Mouse (Mus musculus): ENCODE data around the gene H2-Ob. TPM values are rescaled to one million over a fixed set of nuclear protein-coding genes. Genes with fewer than 3 reads are reported as not detected.

The H2-Ob gene
- polyA plus RNA-seq, 1 experiment from 2014 or later, result not detected

GRCm38 (mm10) chr17:34301670-34302190, 63.0 kb downstream of the H2-Ob start:
- ATAC-seq (ENCODE audit: insufficient number of reproducible peaks, insufficient read depth, low FRiP score, low TSS enrichment, low read depth), result no peak
- H3K27me3 ChIP-seq, result no peaks in the 10 kb centered on the region
- 90% methylated on average over 4 of the region's 4 CpGs for WGBS

GRCm38 (mm10) chr17:34303789-34304188, 65.1 kb downstream of the H2-Ob start:
- Histone ChIP-seq H3K36me3 (no peaks in the 10 kb centered on the region), H3K9me3 (no peaks in the 10 kb centered on the region), H3K4me2 (no peak overlapping the region), H3K27ac (no peak overlapping the region), H3K4me3 (no peak overlapping the region), H3K4me1 (no peaks in the 10 kb centered on the region), H3K27me3 (peaks cover 6% of the 10 kb centered on the region; the same call in 1 of the 2 replicates), H3K9ac (no peak overlapping the region)
- ATAC-seq (ENCODE audit: insufficient number of reproducible peaks, insufficient read depth, low FRiP score, low TSS enrichment, low read depth), result no peak
- WGBS, result 76% methylated on average over 2 of the region's 2 CpGs

More at GRCm38 (mm10) chr17:34301670-34302190, 63.0 kb downstream of the H2-Ob start:
- no peaks in the 10 kb centered on the region for H3K9me3 ChIP-seq
- no peak overlapping the region for H3K9ac ChIP-seq
- no peak overlapping the region for H3K4me2 ChIP-seq
- no peak overlapping the region for H3K4me3 ChIP-seq
- no peak overlapping the region for H3K27ac ChIP-seq
- no peaks in the 10 kb centered on the region for H3K4me1 ChIP-seq
- H3K36me3 ChIP-seq, result no peaks in the 10 kb centered on the region

Other genes with a start within 250 kb of the H2-Ob start
- 8.5 and 14.6 TPM in 2 replicates for gene H2-K1, start 238.6 kb upstream of the H2-Ob start, polyA plus RNA-seq (2015; fragmentation: Nextera tagmentation; extraction: Ambion mirVana)
- 17.1 and 22.3 TPM in 2 replicates for gene Ring1, start 214.2 kb upstream of the H2-Ob start, polyA plus RNA-seq (2015; fragmentation: Nextera tagmentation; extraction: Ambion mirVana)
- gene H2-Ke6, start 210.8 kb upstream of the H2-Ob start, polyA plus RNA-seq (2015; fragmentation: Nextera tagmentation; extraction: Ambion mirVana), result 57.4 and 58.8 TPM in 2 replicates
- 201 and 212 TPM in 2 replicates for gene Slc39a7, start 207.2 kb upstream of the H2-Ob start, polyA plus RNA-seq (2015; fragmentation: Nextera tagmentation; extraction: Ambion mirVana)
- gene Rxrb, start 207.1 kb upstream of the H2-Ob start, polyA plus RNA-seq (2015; fragmentation: Nextera tagmentation; extraction: Ambion mirVana), result 53.4 and 56.4 TPM in 2 replicates
- gene Col11a2, start 199.5 kb upstream of the H2-Ob start, polyA plus RNA-seq (2015; fragmentation: Nextera tagmentation; extraction: Ambion mirVana), result 23.7 and 26.5 TPM in 2 replicates
- 0.48 and 0.65 TPM in 2 replicates for gene H2-Oa, start 146.6 kb upstream of the H2-Ob start, polyA plus RNA-seq (2015; fragmentation: Nextera tagmentation; extraction: Ambion mirVana)
- gene H2-DMa, start 119.4 kb upstream of the H2-Ob start, polyA plus RNA-seq (2015; fragmentation: Nextera tagmentation; extraction: Ambion mirVana), result 17.2 and 17.6 TPM in 2 replicates
- 122 and 142 TPM in 2 replicates for gene Brd2, start 116.3 kb upstream of the H2-Ob start, polyA plus RNA-seq (2015; fragmentation: Nextera tagmentation; extraction: Ambion mirVana)
- 0.67 and 1.1 TPM in 2 replicates for gene H2-DMb2, start 95.6 kb upstream of the H2-Ob start, polyA plus RNA-seq (2015; fragmentation: Nextera tagmentation; extraction: Ambion mirVana)
- gene H2-DMb1, start 85.8 kb upstream of the H2-Ob start, polyA plus RNA-seq (2015; fragmentation: Nextera tagmentation; extraction: Ambion mirVana), result 2.0 and 2.6 TPM in 2 replicates
- gene Tap1, start 51.4 kb upstream of the H2-Ob start, polyA plus RNA-seq (2015; fragmentation: Nextera tagmentation; extraction: Ambion mirVana), result 8.4 and 9.5 TPM in 2 replicates
- gene Psmb9, start 51.1 kb upstream of the H2-Ob start, polyA plus RNA-seq (2015; fragmentation: Nextera tagmentation; extraction: Ambion mirVana), result 2.3 and 3.8 TPM in 2 replicates
- 4.3 and 5.7 TPM in 2 replicates for gene Psmb8, start 41.2 kb upstream of the H2-Ob start, polyA plus RNA-seq (2015; fragmentation: Nextera tagmentation; extraction: Ambion mirVana)
- gene Tap2, start 35.4 kb upstream of the H2-Ob start, polyA plus RNA-seq (2015; fragmentation: Nextera tagmentation; extraction: Ambion mirVana), result 3.5 and 3.7 TPM in 2 replicates
- gene H2-Ab1, start 18.8 kb downstream of the H2-Ob start, polyA plus RNA-seq (2015; fragmentation: Nextera tagmentation; extraction: Ambion mirVana), result 5.3 and 5.6 TPM in 2 replicates
- gene H2-Aa, start 48.9 kb downstream of the H2-Ob start, polyA plus RNA-seq (2015; fragmentation: Nextera tagmentation; extraction: Ambion mirVana), result 0.73 and 0.98 TPM in 2 replicates
- gene H2-Eb1, start 67.0 kb downstream of the H2-Ob start, polyA plus RNA-seq (2015; fragmentation: Nextera tagmentation; extraction: Ambion mirVana), result 1.3 and 3.4 TPM in 2 replicates
- gene H2-Eb2, start 86.8 kb downstream of the H2-Ob start, polyA plus RNA-seq (2015; fragmentation: Nextera tagmentation; extraction: Ambion mirVana), result not detected in 2 replicates
- gene Btnl2, start 115.9 kb downstream of the H2-Ob start, polyA plus RNA-seq (2015; fragmentation: Nextera tagmentation; extraction: Ambion mirVana), result 0.13 and 0.17 TPM in 2 replicates
- gene Btnl1, start 138.2 kb downstream of the H2-Ob start, polyA plus RNA-seq (2015; fragmentation: Nextera tagmentation; extraction: Ambion mirVana), result 0.21 TPM in 1 of 2 replicates, not detected in the other
- 0.52 and 0.96 TPM in 2 replicates for gene BC051142, start 159.9 kb downstream of the H2-Ob start, polyA plus RNA-seq (2015; fragmentation: Nextera tagmentation; extraction: Ambion mirVana)
- gene Btnl4, start 238.4 kb downstream of the H2-Ob start, polyA plus RNA-seq (2015; fragmentation: Nextera tagmentation; extraction: Ambion mirVana), result not detected in 2 replicates

All from embryonic facial prominence, embryonic 13.5 days (tissue).